In genomic region chr4:70355659-70356350, GRCm38 (mm10) we compare ENCODE assay signal across 8 mouse cellular contexts. TPM values are rescaled to one million over a fixed set of nuclear protein-coding genes. Genes with fewer than 3 reads are reported as not detected.
DNase-seq lines count a peak whose midpoint lies in the region; ATAC-seq and TF ChIP-seq lines count a peak whose summit lies in the region.

No protein-coding gene starts in this region.

- WGBS in hindbrain, embryonic 14.5 days: 67% methylated on average over 9 of the region's 9 CpGs
- 69% methylated on average over 9 of the region's 9 CpGs for WGBS in lung, postnatal 0 days

- TF ChIP-seq EP300 in lung, postnatal 0 days (IDR thresholded peaks at IDR 0.05): no peak

- no peak overlapping the region for H3K9ac ChIP-seq in hindbrain, embryonic 14.5 days
- no peak overlapping the region for H3K9ac ChIP-seq in lung, postnatal 0 days (replicated peaks; ENCODE audit: low read depth)

- no peaks in the 10 kb centered on the region for H3K9me3 ChIP-seq in G1E (replicated peaks)
- no peaks in the 10 kb centered on the region for H3K9me3 ChIP-seq in hindbrain, embryonic 14.5 days (ENCODE audit: control insufficient read depth, low read length)
- H3K9me3 ChIP-seq in lung, postnatal 0 days (ENCODE audit: low read length): no peaks in the 10 kb centered on the region

- peaks cover 94% of the 10 kb centered on the region for H3K36me3 ChIP-seq in G1E (replicated peaks)
- peaks cover 51% of the 10 kb centered on the region for H3K36me3 ChIP-seq in hindbrain, embryonic 14.5 days (replicated peaks; ENCODE audit: control insufficient read depth, insufficient read depth)
- no peaks in the 10 kb centered on the region for H3K36me3 ChIP-seq in lung, postnatal 0 days (ENCODE audit: insufficient read depth, low read length)

- H3K4me3 ChIP-seq in G1E (ENCODE audit: low read depth, low read length): no peak overlapping the region
- H3K4me3 ChIP-seq in hindbrain, embryonic 14.5 days (replicated peaks; ENCODE audit: low read length): no peak overlapping the region
- H3K4me3 ChIP-seq in lung, postnatal 0 days (ENCODE audit: low read depth, low read length): no peak overlapping the region

- peak; percentile 60 for ATAC-seq in G1E (ENCODE audit: extremely low read depth, insufficient number of reproducible peaks, low FRiP score, poor library complexity, severe bottlenecking)
- ATAC-seq in hindbrain, embryonic 14.5 days (ENCODE audit: low FRiP score): peak; percentile 81
- peak; percentile 70 for ATAC-seq in lung, postnatal 0 days
- ATAC-seq in erythroblast, adult 5-6 weeks (replicated peaks; ENCODE audit: low FRiP score, poor library complexity, severe bottlenecking): no peak

- no peak overlapping the region for H3K4me2 ChIP-seq in hindbrain, embryonic 14.5 days (replicated peaks)
- H3K4me2 ChIP-seq in lung, postnatal 0 days (replicated peaks; ENCODE audit: low read depth, low read length): no peak overlapping the region

- peak; percentile 12 for DNase-seq in G1E (ENCODE audit: low spot score)
- peak; percentile 94 for DNase-seq in brain, adult 2 months (ENCODE audit: low read depth, low spot score)
- peak; percentile 19 for DNase-seq in fibroblast of lung, adult 2 months (ENCODE audit: low read depth)
- peak; percentile 83 for DNase-seq in hindbrain, embryonic 14.5 days (ENCODE audit: low spot score)
- DNase-seq in layer of hippocampus, postnatal 10 days (ENCODE audit: low spot score in 2 of 2): peak; percentile 66 to 72
- peak; percentile 82 for DNase-seq in lung, postnatal 0 days (ENCODE audit: low spot score)
- peak; percentile 77 for DNase-seq in retina, postnatal 1 day

- peak; percentile 65 for TF ChIP-seq CTCF in G1E (IDR thresholded peaks at IDR 0.05; ENCODE audit: low read depth, low read length)
- peak; percentile 87 for TF ChIP-seq CTCF in lung, postnatal 0 days (IDR thresholded peaks at IDR 0.05)

- H3K27me3 ChIP-seq in G1E (ENCODE audit: insufficient read depth, low read length): no peaks in the 10 kb centered on the region
- H3K27me3 ChIP-seq in hindbrain, embryonic 14.5 days (ENCODE audit: control insufficient read depth, insufficient read depth, low read length): no peaks in the 10 kb centered on the region
- no peaks in the 10 kb centered on the region for H3K27me3 ChIP-seq in lung, postnatal 0 days (replicated peaks; ENCODE audit: insufficient read depth, low read length)

- H3K4me1 ChIP-seq in G1E (ENCODE audit: insufficient read depth, low read depth, low read length): no peaks in the 10 kb centered on the region
- no peaks in the 10 kb centered on the region for H3K4me1 ChIP-seq in hindbrain, embryonic 14.5 days (replicated peaks; ENCODE audit: control insufficient read depth, insufficient read depth, low read length)
- no peaks in the 10 kb centered on the region for H3K4me1 ChIP-seq in lung, postnatal 0 days (ENCODE audit: insufficient read depth, low read depth, low read length)

- no peak overlapping the region for H3K27ac ChIP-seq in hindbrain, embryonic 14.5 days
- H3K27ac ChIP-seq in lung, postnatal 0 days (ENCODE audit: low read length): no peak overlapping the region

RNA-seq across cellular contexts. Expression of gene Cdk5rap2, which starts 54.4 kb away (rescaled TPM):
- total RNA-seq in G1E (2014; fragmentation: Nextera tagmentation) (23.5 and 39.9 TPM in 2 replicates), G1E (2017) (28.1 and 29.3 TPM in 2 replicates)
- 3.4 and 5.6 TPM in 2 replicates for polyA plus RNA-seq in G1E (2012)
- 11.0 and 13.3 TPM in 2 replicates for polyA plus RNA-seq in hindbrain, embryonic 14.5 days (2014; fragmentation: Nextera tagmentation; extraction: Ambion mirVana)
- 10 to 100 TPM; 15.8 to 28.6 TPM for total RNA-seq in layer of hippocampus, postnatal 10 days (2021)
- 3.4 and 3.8 TPM in 2 replicates for polyA plus RNA-seq in lung, postnatal 0 days (2015; fragmentation: Nextera tagmentation; extraction: Ambion mirVana)
- total RNA-seq in erythroblast, adult 5-6 weeks (2015; ENCODE audit: low replicate concordance): 4.2 and 7.9 TPM in 2 replicates
- 17.6 and 27.0 TPM in 2 replicates for total RNA-seq in erythroblast, adult 5-6 weeks (2017; ENCODE audit: low replicate concordance)

Comparison
In these comparisons a context has a peak if more than half of its experiments do, and no peak if none do; other contexts are left out.
1. DNase-seq: peak in every context shown above with its lines; median percentile 94 in brain, adult 2 months; 83 in hindbrain, embryonic 14.5 days; 82 in lung, postnatal 0 days; 77 in retina, postnatal 1 day; 69 in layer of hippocampus, postnatal 10 days; 19 in fibroblast of lung, adult 2 months; 12 in G1E.